Mouse (Mus musculus) neural tube, embryonic 14.5 days (tissue): ENCODE measurements around the gene Nemf. TPM values are rescaled to one million over a fixed set of nuclear protein-coding genes. Genes with fewer than 3 reads are reported as not detected.
A peak's percentile ranks its signal among the peaks of the same experiment; 100 is the strongest.
"Not testable (repeated sequence)": the region's sequence is repeated elsewhere in the genome, so short reads cannot be mapped to it uniquely, and the experiment has no call there.

ENCODE experiments used
- ATAC-seq: fragments of 200-750 bp; cut with Nextera tagmentation; 2 replicates; pipeline ENCODE4 v1.8.0; 2017; ENCODE audit warnings: low read depth, mild to moderate bottlenecking, moderate TSS enrichment, moderate library complexity
- H3K27ac ChIP-seq: fragments of 300-500 bp; sonication (generic); 2 replicates; pipeline ENCODE4 v1.5.1; 2014; ENCODE audit warnings: low read depth, mild to moderate bottlenecking, control low read depth, low read length, moderate library complexity, mixed read lengths
- H3K27me3 ChIP-seq: fragments of 300-500 bp; sonication (generic); 2 replicates; pipeline ENCODE4 v1.6.1; 2014; ENCODE audit warnings: low read length; ENCODE audit not compliant: control insufficient read depth, insufficient read depth
- H3K36me3 ChIP-seq: fragments of 300-500 bp; sonication (generic); 2 replicates; pipeline ENCODE4 v1.6.1; 2014; ENCODE audit warnings: low read length, mixed read lengths; ENCODE audit not compliant: control insufficient read depth, insufficient read depth
- H3K4me1 ChIP-seq: fragments of 300-500 bp; sonication (generic); 2 replicates; pipeline ENCODE4 v1.6.1; 2014; ENCODE audit warnings: low read length; ENCODE audit not compliant: control insufficient read depth, insufficient read depth
- H3K4me2 ChIP-seq: fragments of 300-500 bp; sonication (generic); 2 replicates; pipeline ENCODE4 v1.6.1; 2014; ENCODE audit warnings: mild to moderate bottlenecking, low read depth, low read length, control low read depth
- H3K4me3 ChIP-seq: fragments of 300-500 bp; sonication (generic); 2 replicates; pipeline ENCODE4 v1.5.1; 2014; ENCODE audit warnings: low read depth, low read length, control low read depth, mixed read lengths
- H3K9ac ChIP-seq: fragments of 300-500 bp; sonication (generic); replicated peaks from 2 replicates; pipeline ENCODE4 v1.6.1; 2014; ENCODE audit warnings: low read depth, mild to moderate bottlenecking, control low read depth, low read length, mixed read lengths
- H3K9me3 ChIP-seq: fragments of 300-500 bp; sonication (generic); 2 replicates; pipeline ENCODE4 v1.6.1; 2016; ENCODE audit warnings: low read length; ENCODE audit not compliant: control insufficient read depth
- WGBS: fragments of 180-500 bp; shearing (Covaris S2); extraction: QIAGEN DNeasy Blood & Tissue Kit; methylation state at CpG from one replicate; pipeline ENCODE4 v1.1.7; 2014; 5-methylcytosine and 5-hydroxymethylcytosine counted together
- polyA plus RNA-seq: library from polyadenylated mRNA; unstranded; fragments of >200 nt; fragmentation: Nextera tagmentation; extraction: Ambion mirVana; gene quantifications from 2 replicates; pipeline ENCODE4 v1.2.1, GENCODE M21; 2014

Gene Nemf
- polyA plus RNA-seq, 1 experiment from 2014 or later, result 97.2 TPM

DNA sequence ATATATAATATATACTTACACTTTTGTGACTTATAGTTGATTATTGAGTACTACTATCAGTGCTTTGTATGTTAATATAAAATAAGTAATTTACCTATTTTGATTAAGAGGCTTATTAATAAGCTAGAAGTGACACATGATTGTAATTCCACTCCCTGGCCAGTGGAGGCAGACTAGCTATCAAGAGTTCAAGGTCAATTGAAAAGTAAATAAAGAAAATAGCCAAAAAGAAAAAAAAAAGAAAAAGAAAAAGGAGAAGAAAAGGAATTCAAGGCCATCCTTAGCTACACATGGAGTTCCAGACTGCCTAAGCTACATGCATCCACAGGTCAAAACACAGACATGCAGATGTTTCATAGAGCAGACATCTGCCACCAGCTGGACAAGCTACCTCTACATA, 9.5 kb upstream of the Nemf start:
- H3K9ac ChIP-seq, result no peak overlapping the region
- ATAC-seq, result no peak
- no peaks in the 10 kb centered on the region for H3K9me3 ChIP-seq
- no peak overlapping the region for H3K4me2 ChIP-seq
- no peak overlapping the region for H3K4me3 ChIP-seq
- H3K4me1 ChIP-seq, result peaks cover 7% of the 10 kb centered on the region
- H3K27me3 ChIP-seq, result no peaks in the 10 kb centered on the region
- no peaks in the 10 kb centered on the region for H3K36me3 ChIP-seq
- no peak overlapping the region for H3K27ac ChIP-seq

DNA sequence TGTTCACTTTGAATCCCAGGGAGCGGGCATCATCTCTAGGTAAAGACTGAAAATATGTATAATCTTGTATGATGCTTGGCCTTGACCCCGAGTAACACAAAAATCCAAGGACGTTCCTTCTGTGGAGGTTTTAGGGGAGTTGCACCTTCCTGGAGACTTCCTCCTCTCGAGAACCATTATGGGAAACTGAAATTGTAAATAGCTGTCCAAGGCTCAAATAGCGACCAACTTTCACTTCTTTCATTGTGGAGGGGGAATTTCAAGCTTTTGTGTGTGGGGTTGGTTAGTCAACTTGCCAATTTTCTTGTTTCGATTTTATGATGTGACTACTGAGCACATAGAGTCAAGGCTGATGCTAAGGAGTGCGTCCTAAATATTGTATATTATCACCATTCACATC, 8.8 kb upstream of the Nemf start:
- no peaks in the 10 kb centered on the region for H3K27me3 ChIP-seq
- H3K4me2 ChIP-seq, result no peak overlapping the region
- no peak overlapping the region for H3K4me3 ChIP-seq
- no peaks in the 10 kb centered on the region for H3K36me3 ChIP-seq
- WGBS, result 81% methylated on average over 7 of the region's 7 CpGs
- no peaks in the 10 kb centered on the region for H3K9me3 ChIP-seq
- peaks cover 7% of the 10 kb centered on the region for H3K4me1 ChIP-seq
- ATAC-seq, result no peak
- H3K27ac ChIP-seq, result no peak overlapping the region
- no peak overlapping the region for H3K9ac ChIP-seq

DNA sequence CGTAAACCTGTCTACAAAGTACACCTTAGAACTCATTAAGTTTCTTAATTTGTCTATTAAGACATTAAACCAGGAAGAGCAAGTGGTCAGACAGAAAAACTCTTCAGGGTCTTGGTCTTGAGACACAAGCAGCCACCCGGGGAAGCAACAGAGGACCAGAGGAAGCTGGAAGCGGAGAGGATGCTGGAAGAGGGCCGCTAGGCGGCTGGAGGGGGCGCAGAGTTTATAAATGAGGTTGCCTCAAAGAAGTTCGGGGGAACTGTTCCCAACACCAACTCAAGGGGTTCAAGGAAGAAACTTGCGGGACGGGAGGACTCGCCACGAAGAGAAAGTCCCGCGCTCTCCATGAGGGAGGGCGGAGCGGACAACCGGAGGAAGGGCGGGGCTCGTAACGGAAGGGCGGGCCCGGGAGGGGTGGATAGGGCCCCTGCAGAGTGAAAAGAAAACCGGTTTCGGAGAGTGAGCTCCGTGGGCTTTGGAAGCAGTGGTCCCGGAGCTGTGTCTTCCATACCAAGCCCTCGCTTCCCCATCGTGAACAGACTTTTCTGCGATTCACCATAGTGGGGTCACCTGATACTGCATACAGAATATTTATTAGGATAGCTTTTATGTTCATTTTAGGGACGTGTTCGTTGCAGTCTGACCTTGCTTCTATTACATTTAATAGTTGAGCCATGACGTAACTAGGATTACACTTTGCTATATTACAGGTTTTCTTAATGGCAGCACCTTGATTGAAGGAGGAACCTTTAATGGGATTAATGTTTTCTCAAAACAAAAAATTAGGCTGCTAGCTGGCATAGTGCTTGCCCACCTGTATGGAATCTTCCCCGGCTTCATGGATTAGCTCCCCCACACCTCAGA, 7.2 kb upstream of the Nemf start:
- 5% methylated on average over 32 of the region's 32 CpGs for WGBS
- H3K27ac ChIP-seq, result no peak overlapping the region
- no peak for ATAC-seq

DNA sequence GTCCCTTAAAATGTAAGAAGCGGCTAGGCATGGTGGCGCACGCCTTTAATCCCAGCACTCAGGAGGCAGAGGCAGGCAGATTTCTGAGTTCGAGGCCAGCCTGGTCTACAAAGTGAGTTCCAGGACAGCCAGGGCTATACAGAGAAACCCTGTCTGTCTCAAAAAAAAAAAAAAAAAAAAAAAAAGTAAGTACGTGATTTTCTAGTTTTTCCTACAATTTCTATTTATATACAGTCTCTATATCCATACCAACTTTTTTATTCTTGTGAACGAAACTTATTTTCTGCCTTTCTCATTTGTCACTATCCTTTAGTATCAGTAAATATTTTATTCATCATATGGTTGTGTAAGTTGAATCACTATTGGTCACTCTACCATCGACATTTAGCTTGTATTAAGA, 6.1 kb upstream of the Nemf start:
- not testable (repeated sequence) for H3K9me3 ChIP-seq, H3K36me3 ChIP-seq, H3K27me3 ChIP-seq, H3K27ac ChIP-seq, H3K4me1 ChIP-seq, ATAC-seq, H3K4me2 ChIP-seq, H3K9ac ChIP-seq, H3K4me3 ChIP-seq
- WGBS, result 95% methylated on average over 7 of the region's 7 CpGs

More for the DNA sequence above, 7.2 kb upstream of the Nemf start:
- Histone ChIP-seq H3K4me2 (peak overlapping the region; percentile 77), H3K4me3 (peak overlapping the region; percentile 40), H3K9ac (peak overlapping the region; percentile 29; the same call in 1 of the 2 replicates), H3K9me3 (no peaks in the 10 kb centered on the region), H3K36me3 (no peaks in the 10 kb centered on the region), H3K4me1 (peaks cover 7% of the 10 kb centered on the region), H3K27me3 (no peaks in the 10 kb centered on the region)

DNA sequence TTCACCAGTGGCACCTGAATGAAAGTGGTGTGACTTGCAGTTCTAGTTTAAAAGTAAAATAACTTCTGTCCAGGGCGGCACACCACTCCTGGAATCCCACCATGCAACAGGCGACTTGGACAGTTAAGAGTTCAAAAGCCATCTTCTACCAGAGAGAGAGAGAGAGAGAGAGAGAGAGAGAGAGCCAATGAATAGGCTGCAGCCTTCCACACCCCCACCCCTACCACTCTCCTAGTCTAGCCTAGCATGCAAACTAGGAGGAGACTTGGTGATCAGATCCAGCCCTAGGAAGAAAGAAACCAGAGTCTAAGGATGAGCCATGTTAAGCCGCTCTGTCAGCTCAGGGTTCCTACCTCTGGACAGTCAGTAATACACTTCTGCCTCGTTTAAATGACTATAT, 5.4 kb upstream of the Nemf start:
- no peak for ATAC-seq
- H3K4me3 ChIP-seq, result no peak overlapping the region
- no peaks in the 10 kb centered on the region for H3K36me3 ChIP-seq
- H3K4me1 ChIP-seq, result peaks cover 7% of the 10 kb centered on the region
- no peaks in the 10 kb centered on the region for H3K27me3 ChIP-seq
- H3K9ac ChIP-seq, result no peak overlapping the region
- no peaks in the 10 kb centered on the region for H3K9me3 ChIP-seq
- H3K4me2 ChIP-seq, result peak overlapping the region; percentile 55; the same call in 1 of the 2 replicates
- no peak overlapping the region for H3K27ac ChIP-seq
- 42% methylated on average over 4 of the region's 4 CpGs for WGBS

- Histone ChIP-seq H3K4me2 (peak overlapping the region; percentile 55), H3K36me3 (no peaks in the 10 kb centered on the region), H3K4me3 (peak overlapping the region; percentile 48), H3K9me3 (no peaks in the 10 kb centered on the region), H3K4me1 (peaks cover 7% of the 10 kb centered on the region), H3K27me3 (no peaks in the 10 kb centered on the region), H3K27ac (peak overlapping the region; percentile 87), H3K9ac (peak overlapping the region; percentile 58)
- 7% methylated on average over 10 of the region's 10 CpGs for WGBS
- no peak for ATAC-seq
These were observed 5.0 kb upstream of the Nemf start for GRCm38 (mm10) chr12:69361919-69362318.

DNA sequence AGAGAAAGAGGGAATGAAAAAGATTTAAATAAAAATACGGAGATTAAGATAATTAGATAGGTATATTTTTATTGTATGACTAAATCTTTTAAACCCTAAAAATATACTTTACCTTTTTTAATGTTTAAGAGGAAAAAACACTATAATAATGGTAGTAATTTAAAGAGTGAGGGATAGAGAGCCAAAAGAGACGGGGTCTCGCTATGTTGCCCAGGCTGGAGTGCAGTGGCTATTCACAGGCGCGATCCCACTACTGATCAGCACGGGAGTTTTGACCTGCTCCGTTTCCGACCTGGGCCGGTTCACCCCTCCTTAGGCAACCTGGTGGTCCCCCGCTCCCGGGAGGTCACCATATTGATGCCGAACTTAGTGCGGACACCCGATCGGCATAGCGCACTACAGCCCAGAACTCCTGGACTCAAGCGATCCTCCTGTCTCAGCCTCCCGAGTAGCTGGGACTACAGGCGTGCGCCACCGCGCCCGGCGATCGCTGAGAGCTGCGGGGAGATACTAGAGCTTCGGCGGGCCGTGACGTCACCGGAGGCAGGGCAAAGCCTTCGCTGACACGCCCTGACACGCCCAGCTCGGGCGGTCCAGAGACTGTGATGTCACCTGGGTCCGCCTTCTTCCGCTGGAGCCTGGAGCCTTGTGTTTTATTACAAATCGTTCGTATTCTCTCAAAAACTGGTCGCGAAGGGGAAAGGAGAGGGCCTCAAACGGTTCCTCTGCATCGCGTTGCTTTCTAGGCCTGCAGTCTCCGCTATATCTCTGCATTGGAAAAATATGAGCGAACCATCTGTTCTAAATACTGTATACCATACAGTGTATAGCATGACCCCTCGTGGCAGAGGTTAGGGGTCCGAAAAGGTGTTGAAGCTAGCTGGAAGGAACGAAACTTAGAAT, 4.3 kb upstream of the Nemf start:
- H3K36me3 ChIP-seq, H3K27me3 ChIP-seq, H3K9me3 ChIP-seq, H3K4me1 ChIP-seq: not testable (repeated sequence)
- Histone ChIP-seq H3K4me2 (peak overlapping the region; percentile 55), H3K4me3 (peak overlapping the region; percentile 48), H3K9ac (peak overlapping the region; percentile 58), H3K27ac (peak overlapping the region; percentile 87)
- 1% methylated on average over 38 of the region's 50 CpGs for WGBS
- ATAC-seq, result peak; percentile 95

GRCm38 (mm10) chr12:69360655-69360996, 3.7 kb upstream of the Nemf start:
- peak; percentile 6 for ATAC-seq
- WGBS, result 16% methylated on average over 5 of the region's 5 CpGs
- no peaks in the 10 kb centered on the region for H3K27me3 ChIP-seq
- H3K4me3 ChIP-seq, result no peak overlapping the region
- H3K4me2 ChIP-seq, result no peak overlapping the region
- no peak overlapping the region for H3K9ac ChIP-seq
- peaks cover 10% of the 10 kb centered on the region for H3K4me1 ChIP-seq
- no peaks in the 10 kb centered on the region for H3K9me3 ChIP-seq
- no peaks in the 10 kb centered on the region for H3K36me3 ChIP-seq
- H3K27ac ChIP-seq, result no peak overlapping the region

GRCm38 (mm10) chr12:69357300-69357646, 308 bp upstream of the Nemf start:
- Histone ChIP-seq H3K4me3 (peak overlapping the region; percentile 82), H3K9me3 (no peaks in the 10 kb centered on the region), H3K27ac (no peak overlapping the region), H3K27me3 (no peaks in the 10 kb centered on the region), H3K9ac (0 out of 2 replicates have a peak overlapping the region, but pooled peaks have one; percentile 22), H3K36me3 (peaks cover 12% of the 10 kb centered on the region), H3K4me1 (peaks cover 5% of the 10 kb centered on the region), H3K4me2 (peak overlapping the region; percentile 86)
- 6% methylated on average over 13 of the region's 13 CpGs for WGBS
- ATAC-seq, result no peak
